Mouse (Mus musculus) MEL (cell line): ENCODE results near the gene Gpd2. TPM values are rescaled to one million over a fixed set of nuclear protein-coding genes. Genes with fewer than 3 reads are reported as not detected.

Experiments used
- DNase-seq: peaks from one replicate; pipeline ENCODE4 v3.0.0; 2011; ENCODE audit warnings: low read depth, low spot score
- H3K27ac ChIP-seq: 2 replicates; pipeline ENCODE4 v1.5.1; 2012; ENCODE audit warnings: low read depth, mild to moderate bottlenecking, control low read depth, low read length, moderate library complexity; ENCODE audit not compliant: control insufficient read depth
- H3K27me3 ChIP-seq, 2 experiments: fragments of 150-350 bp in 1 of 2; sonication (generic) in 1 of 2; 2 replicates each; pipeline ENCODE4 v1.6.1; 2012; ENCODE audit warnings: low read length in 2 of 2, mild to moderate bottlenecking in 2 of 2, improper control_type of control experiment in 1 of 2, moderate library complexity in 1 of 2; ENCODE audit not compliant: insufficient read depth in 2 of 2, control insufficient read depth in 1 of 2
- H3K36me3 ChIP-seq, 2 experiments: 2 replicates each; pipeline ENCODE4 v1.6.1; 2012 to 2014; ENCODE audit warnings: low read length in 2 of 2, improper control_type of control experiment in 1 of 2, inconsistent platforms in 1 of 2, mild to moderate bottlenecking in 1 of 2; ENCODE audit not compliant: insufficient read depth in 2 of 2, control insufficient read depth in 1 of 2
- H3K4me1 ChIP-seq, 2 experiments: fragments of 150-350 bp in 1 of 2; sonication (generic) in 1 of 2; 2 replicates each; pipeline ENCODE4 v1.6.1; 2012; ENCODE audit warnings: low read length in 2 of 2, improper control_type of control experiment in 1 of 2, mild to moderate bottlenecking in 1 of 2; ENCODE audit not compliant: insufficient read depth in 2 of 2, control insufficient read depth in 1 of 2
- H3K4me3 ChIP-seq, 2 experiments: fragments of 150-350 bp in 1 of 2; sonication (generic) in 1 of 2; 2 replicates each; pipeline ENCODE4 v1.5.1; 2012; ENCODE audit warnings: low read depth in 2 of 2, low read length in 2 of 2, mild to moderate bottlenecking in 2 of 2, moderate library complexity in 2 of 2, control low read depth in 1 of 2, improper control_type of control experiment in 1 of 2; ENCODE audit not compliant: control insufficient read depth in 1 of 2, insufficient read depth in 1 of 2
- H3K79me2 ChIP-seq: 2 replicates; pipeline ENCODE4 v1.6.1; 2012; ENCODE audit warnings: mild to moderate bottlenecking, low read length, moderate library complexity; ENCODE audit not compliant: control insufficient read depth, poor library complexity, insufficient read depth
- H3K9ac ChIP-seq: 2 replicates; pipeline ENCODE4 v1.6.1; 2012; ENCODE audit warnings: low read depth, mild to moderate bottlenecking, control low read depth, low read length, moderate library complexity; ENCODE audit not compliant: control insufficient read depth, poor library complexity, severe bottlenecking
- H3K9me3 ChIP-seq: fragments of 150-350 bp; sonication (generic); replicated peaks from 2 replicates; pipeline ENCODE4 v1.6.1; 2012; ENCODE audit warnings: mild to moderate bottlenecking, low read length, improper control_type of control experiment, moderate library complexity; ENCODE audit not compliant: insufficient read depth
- BHLHE40 ChIP-seq: IDR thresholded peaks from 2 replicates; pipeline ENCODE4 v1.6.1; 2012; ENCODE audit warnings: low read depth, mild to moderate bottlenecking, inconsistent platforms, low read length, improper control_type of control experiment, borderline replicate concordance
- CHD1 ChIP-seq: IDR thresholded peaks from 2 replicates; pipeline ENCODE4 v1.6.1; 2012; ENCODE audit warnings: low read depth, mild to moderate bottlenecking, inconsistent platforms, low read length, improper control_type of control experiment
- CTCF ChIP-seq, 3 experiments: IDR thresholded peaks in 2 of 3; conservative IDR thresholded peaks in 1 of 3; 2 replicates each; pipeline ENCODE4 v1.5.1; 2011 to 2012; ENCODE audit warnings: low read length in 3 of 3, low read depth in 2 of 3, mild to moderate bottlenecking in 2 of 3, improper control_type of control experiment in 1 of 3, inconsistent platforms in 1 of 3, mixed read lengths in 1 of 3, moderate library complexity in 1 of 3; ENCODE audit not compliant: control insufficient read depth in 1 of 3, insufficient read depth in 1 of 3, poor library complexity in 1 of 3, severe bottlenecking in 1 of 3
- EP300 ChIP-seq, 2 experiments: IDR thresholded peaks; 2 replicates each; pipeline ENCODE4 v1.6.1; 2011; ENCODE audit warnings: improper control_type of control experiment in 2 of 2, low read length in 2 of 2, low read depth in 1 of 2, mild to moderate bottlenecking in 1 of 2
- GABPA ChIP-seq: IDR thresholded peaks from 2 replicates; pipeline ENCODE4 v1.6.1; 2012; ENCODE audit warnings: low read depth, mild to moderate bottlenecking, inconsistent platforms, low read length, improper control_type of control experiment, moderate library complexity
- JUND ChIP-seq: IDR thresholded peaks from 2 replicates; pipeline ENCODE4 v1.6.1; 2011; ENCODE audit warnings: low read depth, mild to moderate bottlenecking, improper control_type of control experiment, low read length
- KAT2A ChIP-seq: conservative IDR thresholded peaks from 2 replicates; pipeline ENCODE4 v1.6.1; 2012; ENCODE audit warnings: low read depth, low read length, improper control_type of control experiment, inconsistent platforms
- MAZ ChIP-seq: IDR thresholded peaks from 2 replicates; pipeline ENCODE4 v1.6.1; 2012; ENCODE audit warnings: low read depth, mild to moderate bottlenecking, inconsistent platforms, low read length, improper control_type of control experiment
- MEF2A ChIP-seq: IDR thresholded peaks from 2 replicates; pipeline ENCODE4 v1.6.1; 2014; ENCODE audit warnings: low read depth, mild to moderate bottlenecking, inconsistent platforms, low read length, improper control_type of control experiment; ENCODE audit not compliant: poor library complexity, insufficient replicate concordance, severe bottlenecking; ENCODE audit errors: extremely low read depth
- MYB ChIP-seq: IDR thresholded peaks from 2 replicates; pipeline ENCODE4 v1.6.1; 2011; ENCODE audit warnings: mild to moderate bottlenecking, low read depth, low read length, improper control_type of control experiment
- MYC ChIP-seq: IDR thresholded peaks from 2 replicates; pipeline ENCODE4 v1.6.1; 2011; ENCODE audit warnings: low read depth, mild to moderate bottlenecking, low read length, improper control_type of control experiment, moderate library complexity
- NELFE ChIP-seq: IDR thresholded peaks from 2 replicates; pipeline ENCODE4 v1.6.1; 2011; ENCODE audit warnings: low read depth, low read length, improper control_type of control experiment
- RAD21 ChIP-seq: IDR thresholded peaks from 2 replicates; pipeline ENCODE4 v1.6.1; 2011; ENCODE audit warnings: mild to moderate bottlenecking, low read depth, low read length, improper control_type of control experiment
- USF1 ChIP-seq: IDR thresholded peaks from 2 replicates; pipeline ENCODE4 v1.6.1; 2014; ENCODE audit warnings: low read depth, mild to moderate bottlenecking, inconsistent platforms, low read length, improper control_type of control experiment, moderate library complexity
- USF2 ChIP-seq, 2 experiments: IDR thresholded peaks; 2 replicates each; pipeline ENCODE4 v1.6.1; 2011 to 2012; ENCODE audit warnings: improper control_type of control experiment in 2 of 2, low read length in 2 of 2, borderline replicate concordance in 1 of 2, inconsistent platforms in 1 of 2, low read depth in 1 of 2, mild to moderate bottlenecking in 1 of 2; ENCODE audit not compliant: insufficient read depth in 1 of 2
- ZC3H11A ChIP-seq: IDR thresholded peaks from 2 replicates; pipeline ENCODE4 v1.6.1; 2012; ENCODE audit warnings: low read depth, mild to moderate bottlenecking, inconsistent platforms, low read length, improper control_type of control experiment
- ZNF384 ChIP-seq: IDR thresholded peaks from 2 replicates; pipeline ENCODE4 v1.6.1; 2012; ENCODE audit warnings: low read depth, mild to moderate bottlenecking, inconsistent platforms, low read length, improper control_type of control experiment
- polyA plus RNA-seq, 2 experiments: library from polyadenylated mRNA; stranded (reverse) in 1 of 2; unstranded in 1 of 2; fragments of >175 nt in 1 of 2; fragments of >200 nt in 1 of 2; gene quantifications; 2 replicates each; pipeline versions ENCODE4 v1.2.1 to v1.2.4; 2012; ENCODE audit warnings: low replicate concordance in 2 of 2, low read depth in 1 of 2; ENCODE audit not compliant: insufficient read length in 2 of 2, insufficient read depth in 1 of 2, missing spikeins in 1 of 2
- total RNA-seq: library from RNA; depleted of rRNA; stranded (reverse); fragments of 300-350 nt; gene quantifications from 2 replicates; pipeline ENCODE4 v1.2.3, GENCODE M21; 2012

Gpd2 gene
- total and polyA plus RNA-seq, 3 experiments, result 16.9 to 72.8 (median 24.6) TPM

GRCm38 (mm10) chr2:57354848-57355247 is 117.4 kb downstream of the Gpd2 start:
- Histone ChIP-seq H3K4me3 (no peak overlapping the region), H3K27me3 (no peaks in the 10 kb centered on the region), H3K27ac (no peak overlapping the region), H3K9ac (no peak overlapping the region), H3K9me3 (no peaks in the 10 kb centered on the region), H3K36me3 (peaks cover 1 to 8% of the 10 kb centered on the region in 2 experiments), H3K79me2 (no peaks in the 10 kb centered on the region), H3K4me1 (peaks cover 3 to 6% of the 10 kb centered on the region in 2 experiments; a peak in 2 of 4 replicates)
- no peak for TF ChIP-seq USF1
- TF ChIP-seq MEF2A, result no peak
- TF ChIP-seq JUND, result no peak
- TF ChIP-seq MYB, result no peak
- no peak for TF ChIP-seq EP300 (IDR thresholded peaks at IDR 0.05; ENCODE audit: low read depth in 1 of 2, low read length in 2 of 2)
- no peak for DNase-seq

DNA sequence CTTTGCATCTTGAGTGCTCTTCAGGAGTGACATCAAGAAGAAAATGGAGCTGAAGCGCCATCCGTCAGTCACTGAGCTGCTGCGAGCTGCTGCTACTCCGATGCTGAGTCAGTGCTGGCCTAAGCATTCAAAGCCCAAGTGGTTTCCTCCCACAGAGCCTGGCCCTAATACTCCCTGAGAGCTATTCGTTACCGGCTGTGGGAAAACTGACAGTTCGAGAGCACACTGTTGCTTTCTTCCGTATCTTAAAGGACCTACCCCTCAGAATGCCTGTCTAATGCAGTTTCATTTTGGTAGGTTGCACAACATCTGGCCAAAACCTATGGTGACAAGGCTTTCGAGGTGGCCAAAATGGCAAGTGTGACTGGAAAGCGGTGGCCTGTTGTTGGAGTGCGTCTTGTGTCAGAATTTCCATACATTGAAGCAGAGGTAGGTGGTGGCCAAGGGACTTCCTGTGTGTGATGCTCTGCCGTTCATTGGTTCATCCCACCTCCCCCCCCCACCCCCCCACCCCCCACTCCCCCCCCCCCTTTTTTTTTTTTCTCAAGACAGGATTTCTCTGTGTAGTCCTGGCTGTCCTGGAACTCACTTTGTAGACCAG is 118.9 kb downstream of the Gpd2 start:
- H3K4me1 ChIP-seq, result no peaks in the 10 kb centered on the region
- H3K4me3 ChIP-seq, result no peak overlapping the region
- no peak for DNase-seq
- H3K79me2 ChIP-seq, result no peaks in the 10 kb centered on the region
- H3K9me3 ChIP-seq, result no peaks in the 10 kb centered on the region
- H3K9ac ChIP-seq, result no peak overlapping the region
- no peaks in the 10 kb centered on the region for H3K27me3 ChIP-seq
- H3K27ac ChIP-seq, result no peak overlapping the region
- H3K36me3 ChIP-seq, result peaks cover 0 to 1% of the 10 kb centered on the region in 2 experiments; a peak in 2 of 4 replicates
- TF ChIP-seq NELFE (no peak), GABPA (no peak), MYC (no peak), CTCF (IDR thresholded peaks at IDR 0.05 in 2 of 3, conservative IDR thresholded peaks at IDR 0.05 in 1 of 3; ENCODE audit: control insufficient read depth in 1 of 3, insufficient read depth in 1 of 3, low read depth in 2 of 3, low read length in 3 of 3, poor library complexity in 1 of 3, severe bottlenecking in 1 of 3) (no peak), CHD1 (no peak), BHLHE40 (no peak), MEF2A (no peak), MAZ (no peak), ZC3H11A (no peak), KAT2A (no peak), RAD21 (no peak), USF2 (IDR thresholded peaks at IDR 0.05; ENCODE audit: borderline replicate concordance in 1 of 2, insufficient read depth in 1 of 2, low read depth in 1 of 2, low read length in 2 of 2) (no peak), ZNF384 (no peak)
